ENCODE assay signal across 9 mouse cellular contexts in genomic region chr9:60063191-60063720, GRCm38 (mm10).
"Had no signal": no experiment of that assay in that cellular context is flagged by ENCODE, and none has a peak within 500 bp of the region (broad histone marks: within the 10 kb centered on the region; RNA-seq: fewer than 3 reads in every experiment).

No protein-coding gene starts in this region.

- H3K4me3 ChIP-seq: limb, embryonic 12.5 days; midbrain, embryonic 12.5 days had no signal

- DNase-seq: kidney, adult 11 months; kidney, adult 9 months; lung, adult 18-20 months; right cerebral cortex, postnatal 14 days; thymus, postnatal 4 days had no signal

- H3K4me1 ChIP-seq: limb, embryonic 12.5 days; midbrain, embryonic 12.5 days had no signal

- H3K27ac ChIP-seq: kidney, postnatal 0 days; limb, embryonic 12.5 days; liver, embryonic 14.5 days; midbrain, embryonic 12.5 days had no signal
